Mouse (Mus musculus) cerebellum, adult 2 months (tissue): ENCODE measurements around the gene Polr2g.

Experiments used
- CTCF ChIP-seq: fragments of 200-500 bp; IDR thresholded peaks from 2 replicates; pipeline ENCODE4 v1.5.1; 2011; ENCODE audit warnings: low read depth, mild to moderate bottlenecking, control low read depth, low read length, moderate library complexity, borderline replicate concordance; ENCODE audit not compliant: insufficient read depth
- POLR2A ChIP-seq: fragments of 200-500 bp; IDR thresholded peaks from 2 replicates; pipeline ENCODE4 v1.6.1; 2011; ENCODE audit warnings: low read length, control low read depth, borderline replicate concordance; ENCODE audit not compliant: insufficient read depth

DNA sequence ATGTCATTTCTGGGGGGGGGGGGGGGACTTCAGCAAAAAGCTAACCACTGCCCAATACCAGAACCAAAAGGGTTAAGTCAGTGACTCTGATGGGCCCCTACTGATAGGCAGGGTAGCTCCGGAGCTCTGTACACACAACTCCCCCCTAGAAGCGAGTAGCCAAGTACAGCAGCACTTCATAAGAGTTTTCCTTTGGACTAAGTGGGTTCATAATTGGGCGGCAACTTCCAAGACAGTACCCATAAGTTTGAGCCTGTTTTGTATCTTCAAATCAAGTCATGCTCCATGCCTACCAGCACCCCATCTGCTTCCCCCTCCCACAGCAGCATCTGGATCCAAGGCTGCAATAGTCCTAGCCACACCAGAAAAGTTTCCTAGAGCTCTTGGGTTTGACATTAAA, 42.7 kb downstream of the Polr2g start:
- TF ChIP-seq CTCF (no peak), POLR2A (no peak)
